ENCODE assay signal across 16 mouse cellular contexts in genomic region chr10:92112790-92113189, GRCm38 (mm10).
"Had no signal": no experiment of that assay in that cellular context is flagged by ENCODE, and none has a peak within 500 bp of the region (broad histone marks: within the 10 kb centered on the region; RNA-seq: fewer than 3 reads in every experiment).

No protein-coding gene starts in this region.

- H3K27ac ChIP-seq: kidney, embryonic 15.5 days; limb, embryonic 12.5 days; limb, embryonic 15.5 days; liver, embryonic 14.5 days; macrophage had no signal

- H3K4me1 ChIP-seq: kidney, embryonic 15.5 days; limb, embryonic 12.5 days; limb, embryonic 15.5 days had no signal

- H3K27me3 ChIP-seq: kidney, embryonic 15.5 days; limb, embryonic 12.5 days; limb, embryonic 15.5 days had no signal

- H3K9me3 ChIP-seq: kidney, embryonic 15.5 days; limb, embryonic 12.5 days; limb, embryonic 15.5 days had no signal

- H3K36me3 ChIP-seq: kidney, embryonic 15.5 days; limb, embryonic 12.5 days; limb, embryonic 15.5 days had no signal

- H3K4me2 ChIP-seq: kidney, embryonic 15.5 days; limb, embryonic 12.5 days; limb, embryonic 15.5 days; liver, embryonic 11.5 days; lung, embryonic 14.5 days had no signal

- H3K9ac ChIP-seq: kidney, embryonic 15.5 days; limb, embryonic 12.5 days; limb, embryonic 15.5 days; liver, embryonic 14.5 days; liver, postnatal 0 days; lung, embryonic 14.5 days had no signal

- ATAC-seq: liver, postnatal 0 days; lung, postnatal 0 days had no signal

- DNase-seq: kidney, adult 11 months; kidney, adult 8-10 months; kidney, postnatal 14 days; kidney, postnatal 4 days; left cerebral cortex, postnatal 4 days; liver, postnatal 0 days; lung, embryonic 14.5 days; thymus, adult 18-20 months; thymus, postnatal 36 days had no signal

- H3K4me3 ChIP-seq: kidney, embryonic 15.5 days; limb, embryonic 12.5 days; limb, embryonic 15.5 days had no signal
